Mouse (Mus musculus): ENCODE measurements around the gene Elf5.
A peak's percentile ranks its signal among the peaks of the same experiment; 100 is the strongest.

The Elf5 gene

GRCm38 (mm10) chr2:103411348-103411747 is at the start of gene Elf5:
Gene Elf5 (plus strand): TSS chr2:103411688.
- no peak for DNase-seq (ENCODE audit: low spot score)

GRCm38 (mm10) chr2:103372541-103372940 is 38.9 kb upstream of the Elf5 start:
- DNase-seq (ENCODE audit: low spot score), result no peak

DNA sequence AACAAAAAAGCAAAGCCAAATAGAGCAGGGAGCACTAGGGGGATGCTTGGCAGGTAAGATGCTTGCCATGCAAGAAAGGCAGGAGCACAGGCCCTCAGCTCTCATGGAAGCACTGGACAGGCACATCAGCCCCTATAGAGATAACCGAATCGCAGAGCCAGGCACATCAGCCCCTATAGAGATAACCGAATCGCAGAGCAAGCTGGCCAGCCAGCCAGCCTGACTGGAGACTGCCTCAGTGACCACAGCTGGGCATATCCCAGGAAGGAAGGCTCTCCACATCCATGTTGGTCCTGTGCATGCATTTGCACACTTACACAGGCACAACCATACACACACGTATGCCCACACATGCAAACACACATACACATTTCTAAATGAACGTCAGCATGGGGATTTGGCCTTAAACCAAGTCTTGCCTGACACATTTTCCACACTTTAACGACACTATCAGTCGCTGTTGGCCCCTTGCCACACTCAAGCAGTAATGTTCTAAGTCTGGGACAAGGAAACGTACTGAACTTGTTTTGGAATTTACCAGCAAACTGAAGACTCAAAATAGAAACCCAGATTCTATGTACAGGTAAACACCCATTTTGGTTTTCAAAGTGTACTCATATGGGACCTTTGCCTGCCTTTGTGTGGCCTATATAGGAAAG is 31.9 kb upstream of the Elf5 start:
- DNase-seq (ENCODE audit: low spot score), result no peak

GRCm38 (mm10) chr2:103382174-103382573 is 29.3 kb upstream of the Elf5 start:
- no peak for DNase-seq (ENCODE audit: low spot score)

DNA sequence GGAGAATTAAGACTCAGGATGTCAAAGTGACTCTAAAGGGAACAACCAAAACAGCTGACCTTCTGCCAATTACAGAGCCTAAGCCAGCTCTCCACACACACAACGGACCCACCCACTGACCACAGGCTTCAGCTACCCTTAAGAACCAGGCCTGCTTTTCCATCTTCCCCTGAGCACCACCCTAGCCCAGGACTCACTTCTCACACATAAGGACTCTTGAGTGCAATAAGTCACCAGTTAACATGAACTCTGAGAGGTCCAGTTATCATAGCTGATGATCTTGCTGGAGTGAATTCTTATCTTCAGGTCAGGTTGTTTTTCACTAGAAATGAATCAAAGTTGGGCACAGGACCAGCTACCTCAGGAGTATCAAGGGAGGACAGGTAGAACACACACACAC is 23.6 kb upstream of the Elf5 start:
- DNase-seq (ENCODE audit: low spot score), result no peak

GRCm38 (mm10) chr2:103388311-103388710 is 23.2 kb upstream of the Elf5 start:
- DNase-seq (ENCODE audit: low spot score), result no peak

- DNase-seq (ENCODE audit: low spot score), result no peak
Observed at GRCm38 (mm10) chr2:103390086-103390988, 21.2 kb upstream of the Elf5 start.

DNA sequence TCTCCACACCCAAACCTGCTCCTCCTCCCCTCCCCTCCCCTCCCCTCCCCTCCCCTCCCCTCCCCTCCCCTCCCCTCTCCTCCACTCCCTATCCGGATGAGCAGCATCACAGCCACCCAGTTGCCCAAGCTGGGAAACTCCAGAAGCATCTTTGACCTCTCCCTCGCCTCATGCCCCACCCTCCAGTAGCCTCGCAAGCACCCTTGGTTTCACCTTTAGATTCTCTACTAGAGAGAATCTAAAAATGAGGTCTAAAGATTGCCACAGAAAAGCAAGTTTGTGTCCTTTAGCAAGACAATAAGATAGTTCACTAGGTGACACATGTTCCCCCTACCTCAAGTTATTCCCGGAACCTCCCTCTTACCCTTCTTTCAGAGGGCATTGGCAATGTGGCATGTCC is 19.9 kb upstream of the Elf5 start:
- no peak for DNase-seq (ENCODE audit: low spot score)

GRCm38 (mm10) chr2:103398110-103398509 is 13.4 kb upstream of the Elf5 start:
- no peak for DNase-seq (ENCODE audit: low spot score)

DNA sequence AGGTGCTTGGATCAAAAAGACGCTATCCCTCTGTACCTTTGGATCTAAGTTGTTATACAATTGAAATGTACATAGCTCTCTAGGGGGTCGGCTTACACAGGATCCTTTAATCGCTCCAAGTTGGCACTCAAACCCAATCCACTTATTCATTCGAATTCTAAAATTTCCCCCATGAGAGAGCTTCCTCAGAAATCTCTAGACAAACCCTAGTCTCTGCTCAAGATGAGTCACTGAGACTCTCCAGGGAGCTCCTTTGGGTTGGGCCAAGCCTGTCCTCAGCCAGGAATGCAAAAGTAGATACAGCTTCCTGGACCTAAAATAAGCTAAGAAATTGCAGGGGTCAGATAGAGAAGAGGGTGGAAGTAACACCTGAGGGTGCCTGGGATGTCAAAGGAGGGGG is 10.8 kb upstream of the Elf5 start:
- DNase-seq (ENCODE audit: low spot score), result no peak

DNA sequence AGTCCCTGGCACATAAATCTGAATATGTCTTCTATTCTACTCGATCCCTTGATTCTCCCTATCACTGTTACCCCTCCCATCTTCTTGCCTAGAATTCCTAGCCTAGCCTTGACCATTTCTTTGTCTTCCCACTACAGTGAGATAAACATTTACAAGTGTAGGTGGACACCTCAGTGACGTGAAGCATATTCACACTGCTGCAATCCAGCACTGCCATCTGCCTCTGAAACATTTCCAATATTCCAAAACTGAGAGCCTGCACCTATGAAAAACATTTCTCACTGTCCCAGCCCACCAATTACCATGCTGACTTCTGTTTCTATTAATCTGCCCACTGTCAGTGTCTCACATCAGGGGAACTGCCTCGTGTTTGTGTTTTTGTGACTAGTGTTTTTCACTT is 5.2 kb upstream of the Elf5 start:
- no peak for DNase-seq (ENCODE audit: low spot score)

GRCm38 (mm10) chr2:103411816-103412215 is 328 bp downstream of the Elf5 start:
- DNase-seq (ENCODE audit: low spot score), result no peak

- DNase-seq (ENCODE audit: low spot score), result no peak
Observed at GRCm38 (mm10) chr2:103413381-103413780, 1.9 kb downstream of the Elf5 start.

DNA sequence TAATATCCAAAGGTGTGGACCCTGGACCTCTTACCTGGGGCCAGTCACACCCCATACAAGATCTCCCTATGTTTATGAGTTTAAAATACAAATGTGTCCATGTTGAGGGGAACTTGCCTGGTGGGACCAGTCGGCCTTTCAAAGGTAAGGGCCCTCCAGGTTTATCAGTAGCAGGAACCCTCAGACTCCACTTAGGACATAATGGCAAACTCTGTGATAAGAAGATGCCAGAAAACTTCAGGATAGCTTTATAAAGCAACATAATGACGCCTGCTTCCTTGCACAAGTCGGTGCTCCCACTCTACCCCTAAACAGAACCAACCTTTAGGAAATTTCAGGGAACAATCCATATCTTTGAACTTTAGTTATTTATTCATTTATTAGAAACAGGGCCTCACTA is 4.3 kb downstream of the Elf5 start:
- DNase-seq (ENCODE audit: low spot score), result no peak

DNA sequence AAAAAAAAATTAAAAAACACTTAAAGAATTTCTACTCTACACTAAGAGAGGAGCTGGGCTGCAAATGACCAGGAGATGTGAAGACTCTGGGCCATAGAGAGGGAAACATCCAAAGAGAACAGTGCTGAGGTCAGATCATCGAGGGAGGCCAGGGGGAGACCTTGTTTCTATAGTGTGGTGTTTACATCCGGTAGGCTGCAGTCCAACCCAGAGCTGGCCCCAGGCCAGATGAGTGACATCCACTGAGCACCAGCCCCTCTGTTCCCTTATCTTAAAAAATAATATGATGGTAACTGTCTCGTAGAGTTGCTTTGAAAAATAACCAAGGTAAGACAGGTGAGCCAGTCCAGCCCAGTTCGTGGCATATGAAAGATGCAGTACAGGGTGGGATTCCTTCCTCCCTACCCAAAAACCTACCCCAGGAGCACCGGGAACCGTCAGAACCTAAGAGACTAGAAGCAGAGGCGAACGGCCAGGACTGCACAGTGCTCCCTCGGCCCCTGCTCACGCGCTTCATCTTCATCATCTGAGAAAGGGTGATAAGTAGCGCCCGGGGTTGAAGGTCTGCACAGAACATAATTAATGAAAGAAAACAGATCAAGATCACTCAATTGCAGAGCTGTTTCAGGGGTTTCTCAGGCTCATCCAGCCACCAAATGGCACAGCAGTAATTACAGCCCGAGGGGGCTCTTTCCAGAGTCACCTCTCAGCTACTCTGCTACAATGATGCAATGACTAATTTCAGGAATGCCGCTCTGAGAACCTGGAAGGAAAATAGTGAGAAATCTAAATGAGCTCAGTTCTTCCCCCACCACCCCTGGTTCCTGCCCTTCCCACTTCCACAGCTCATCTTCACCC is 9.4 kb downstream of the Elf5 start:
- DNase-seq (ENCODE audit: low spot score), result no peak

GRCm38 (mm10) chr2:103423884-103424283 is 12.4 kb downstream of the Elf5 start:
- DNase-seq (ENCODE audit: low spot score), result no peak

- peak; percentile 48 for DNase-seq (ENCODE audit: low spot score)
Observed at GRCm38 (mm10) chr2:103424349-103425026, 13.0 kb downstream of the Elf5 start.

DNA sequence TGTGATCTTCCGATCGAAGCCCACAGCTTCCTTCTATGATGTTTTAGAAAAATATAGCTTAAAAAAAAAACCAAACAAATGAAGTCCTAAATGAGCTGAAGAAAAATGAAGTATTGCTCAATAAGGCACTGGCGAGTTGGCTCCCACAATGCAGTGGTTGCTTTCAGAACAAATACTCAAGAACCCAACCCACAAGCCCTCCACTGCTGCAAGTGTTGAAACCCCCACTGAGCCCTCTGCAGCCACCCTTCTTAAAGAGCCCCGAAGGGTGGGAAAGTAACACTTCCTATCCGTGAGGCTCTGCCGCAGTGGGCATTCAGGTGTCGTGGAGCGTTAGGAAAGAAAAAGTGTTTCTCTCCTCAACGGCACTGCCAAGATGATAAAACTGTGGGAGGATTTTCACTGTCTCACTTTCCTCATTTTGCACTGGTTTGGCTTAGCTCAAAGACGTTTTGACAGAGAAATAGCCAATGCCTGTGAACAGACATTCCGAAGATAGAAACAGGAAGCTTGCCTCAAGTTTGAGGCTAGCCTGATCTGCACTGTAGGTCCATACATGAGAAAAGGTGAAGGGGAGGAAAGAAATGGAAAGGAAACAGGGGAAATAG is 14.1 kb downstream of the Elf5 start:
- DNase-seq (ENCODE audit: low spot score), result no peak

- no peak for DNase-seq (ENCODE audit: low spot score)
Observed at GRCm38 (mm10) chr2:103428356-103428755, 16.9 kb downstream of the Elf5 start.

- no peak for DNase-seq (ENCODE audit: low spot score)
Observed at GRCm38 (mm10) chr2:103430712-103431111, 19.2 kb downstream of the Elf5 start.

DNA sequence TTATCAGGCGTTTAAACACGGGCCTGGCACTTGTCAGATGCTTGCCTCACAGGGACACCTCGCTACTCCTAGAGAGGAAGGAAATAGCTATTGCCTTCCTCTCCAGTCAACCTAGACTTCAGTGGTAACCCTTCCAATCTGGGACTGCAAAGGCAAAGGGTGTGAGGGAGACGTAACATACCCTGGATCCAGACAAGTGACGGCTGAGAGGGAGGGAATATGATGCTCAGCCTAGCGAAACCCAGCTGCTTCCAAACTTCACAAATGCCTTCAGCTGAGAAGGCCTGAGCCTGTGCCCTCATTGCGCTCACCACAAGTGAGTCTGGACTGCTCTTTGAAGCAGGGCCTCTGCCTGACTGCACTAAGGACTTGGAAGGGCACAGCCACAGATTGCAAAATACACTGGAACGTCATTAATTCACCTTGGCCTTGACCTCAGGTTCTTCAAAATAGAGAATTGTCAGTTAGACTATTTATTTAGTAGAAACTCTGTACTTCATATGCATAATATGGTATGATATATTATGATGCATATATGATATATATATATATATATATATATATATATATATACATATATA is 21.3 kb downstream of the Elf5 start:
- no peak for DNase-seq (ENCODE audit: low spot score)
